Mouse (Mus musculus) megakaryocyte, embryonic 14.5 days (primary cell): ENCODE measurements around the gene Vps53.

Experiments used
- FLI1 ChIP-seq: IDR thresholded peaks from 2 replicates; pipeline ENCODE4 v1.6.1; 2012; ENCODE audit warnings: low read length, inconsistent platforms, mixed read lengths
- GATA1 ChIP-seq: IDR thresholded peaks from 3 replicates; pipeline ENCODE4 v1.6.1; 2012; ENCODE audit warnings: mixed read lengths, low read length, inconsistent platforms, borderline replicate concordance

GRCm38 (mm10) chr11:76001237-76001878 lies 178.1 kb downstream of the Vps53 start:
- TF ChIP-seq FLI1 (no peak), GATA1 (no peak)
